Mouse (Mus musculus) liver, postnatal 0 days (tissue): ENCODE results near the gene Lingo2. TPM values are rescaled to one million over a fixed set of nuclear protein-coding genes. Genes with fewer than 3 reads are reported as not detected.
"Not testable (repeated sequence)": the region's sequence is repeated elsewhere in the genome, so short reads cannot be mapped to it uniquely, and the experiment has no call there.

ENCODE experiments used
- ATAC-seq: fragments of 200-750 bp; cut with Nextera tagmentation; 2 replicates; pipeline ENCODE4 v1.8.0; 2017; ENCODE audit warnings: mild to moderate bottlenecking, moderate library complexity
- DNase-seq: peaks from one replicate; pipeline ENCODE4 v3.0.0-alpha.2; 2016
- H3K27ac ChIP-seq: fragments of 300-500 bp; sonication (generic); 2 replicates; pipeline ENCODE4 v1.5.1; 2014; ENCODE audit warnings: antibody characterized with exemption, moderate library complexity, mild to moderate bottlenecking, low read depth
- H3K27me3 ChIP-seq: fragments of 300-500 bp; sonication (generic); 2 replicates; pipeline ENCODE4 v1.6.1; 2014; ENCODE audit warnings: low read length, control low read depth, mixed read lengths; ENCODE audit not compliant: insufficient read depth
- H3K36me3 ChIP-seq: fragments of 300-500 bp; sonication (generic); replicated peaks from 2 replicates; pipeline ENCODE4 v1.6.1; 2014; ENCODE audit warnings: mild to moderate bottlenecking, control low read depth, low read length, moderate library complexity, mixed read lengths; ENCODE audit not compliant: insufficient read depth
- H3K4me1 ChIP-seq: fragments of 300-500 bp; sonication (generic); 2 replicates; pipeline ENCODE4 v1.6.1; 2014; ENCODE audit warnings: antibody characterized with exemption, mild to moderate bottlenecking, control low read depth; ENCODE audit not compliant: insufficient read depth
- H3K4me2 ChIP-seq: fragments of 300-500 bp; sonication (generic); 2 replicates; pipeline ENCODE4 v1.6.1; 2014; ENCODE audit warnings: low read depth, mild to moderate bottlenecking, low read length, moderate library complexity, mixed read lengths
- H3K4me3 ChIP-seq: fragments of 300-500 bp; sonication (generic); 2 replicates; pipeline ENCODE4 v1.5.1; 2014; ENCODE audit warnings: low read depth, low read length
- H3K9ac ChIP-seq: fragments of 300-500 bp; sonication (generic); replicated peaks from 2 replicates; pipeline ENCODE4 v1.6.1; 2014; ENCODE audit warnings: mild to moderate bottlenecking, moderate library complexity
- H3K9me3 ChIP-seq: fragments of 300-500 bp; sonication (generic); 2 replicates; pipeline ENCODE4 v1.6.1; 2016; ENCODE audit warnings: mild to moderate bottlenecking, control low read depth, low read length, mixed read lengths
- CTCF ChIP-seq: sonication (generic); IDR thresholded peaks from 2 replicates; pipeline ENCODE4 v1.5.1; 2016; ENCODE audit warnings: antibody characterized with exemption, low read depth
- EP300 ChIP-seq: IDR thresholded peaks from 2 replicates; pipeline ENCODE4 v1.6.1; 2016; ENCODE audit warnings: antibody characterized with exemption, low read depth, mild to moderate bottlenecking
- WGBS: fragments of 180-500 bp; shearing (Covaris S2); extraction: QIAGEN DNeasy Blood & Tissue Kit; methylation state at CpG from one replicate; pipeline ENCODE4 v1.1.7; 2014; ENCODE audit not compliant: insufficient replicate concordance; 5-methylcytosine and 5-hydroxymethylcytosine counted together
- microRNA counts: library from miRNA; unstranded; fragments of <30 nt; microRNA quantifications from one replicate; lab custom pipeline; 2015
- microRNA-seq: library from miRNA; unstranded; fragments of <30 nt; microRNA quantifications from one replicate; pipeline ENCODE4, GENCODE M21; 2016
- polyA plus RNA-seq: library from polyadenylated mRNA; unstranded; fragments of >200 nt; fragmentation: Nextera tagmentation; extraction: Ambion mirVana; gene quantifications from 2 replicates; pipeline ENCODE4 v1.2.1, GENCODE M21; 2015

Gene Lingo2
- polyA plus RNA-seq, 1 experiment from 2014 or later, result not detected

DNA sequence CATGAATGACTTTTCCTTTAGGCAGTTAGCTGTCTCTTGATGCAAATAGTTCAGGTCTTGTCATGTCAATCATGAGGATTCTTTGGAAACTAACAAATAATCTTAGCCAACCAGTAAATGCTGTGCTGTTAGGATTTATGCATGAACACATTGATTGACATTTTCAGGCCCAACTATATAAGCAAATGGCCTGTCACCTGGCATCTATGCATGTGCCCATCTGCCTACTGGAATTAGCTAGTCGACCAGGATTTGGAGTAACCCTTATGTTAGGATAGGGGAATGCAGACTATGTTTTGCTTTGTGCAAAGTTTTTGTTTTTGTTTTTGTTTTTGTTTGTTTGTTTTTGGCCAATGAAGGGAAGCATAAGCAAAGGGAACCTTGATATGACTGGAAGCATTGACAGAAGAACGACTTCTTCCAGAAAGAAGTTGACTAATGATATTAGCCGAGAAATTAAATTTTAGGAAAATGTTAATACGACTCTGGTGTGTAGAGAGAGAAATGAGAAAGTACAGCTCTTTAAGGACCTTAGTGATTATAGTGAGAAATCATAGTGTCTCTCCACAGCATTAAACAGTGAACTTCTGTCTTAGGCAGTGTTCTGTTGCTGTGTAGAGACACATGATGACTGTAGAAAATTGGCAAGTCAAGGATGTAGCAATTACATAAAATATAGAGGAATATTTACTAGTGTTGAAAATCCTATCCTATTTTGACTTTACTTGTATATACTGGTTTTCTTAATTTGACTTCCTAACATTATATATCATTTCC lies 1257.0 kb downstream of the Lingo2 start:
- H3K4me3 ChIP-seq, result no peak overlapping the region
- 69% methylated on average over 4 of the region's 4 CpGs for WGBS
- TF ChIP-seq CTCF (no peak), EP300 (no peak)
- H3K27me3 ChIP-seq, result no peaks in the 10 kb centered on the region
- H3K9me3 ChIP-seq, result no peaks in the 10 kb centered on the region
- ATAC-seq, result no peak
- no peak overlapping the region for H3K4me2 ChIP-seq
- no peaks in the 10 kb centered on the region for H3K4me1 ChIP-seq
- no peak for DNase-seq
- no peak overlapping the region for H3K27ac ChIP-seq
- H3K36me3 ChIP-seq, result no peaks in the 10 kb centered on the region
- H3K9ac ChIP-seq, result no peak overlapping the region

DNA sequence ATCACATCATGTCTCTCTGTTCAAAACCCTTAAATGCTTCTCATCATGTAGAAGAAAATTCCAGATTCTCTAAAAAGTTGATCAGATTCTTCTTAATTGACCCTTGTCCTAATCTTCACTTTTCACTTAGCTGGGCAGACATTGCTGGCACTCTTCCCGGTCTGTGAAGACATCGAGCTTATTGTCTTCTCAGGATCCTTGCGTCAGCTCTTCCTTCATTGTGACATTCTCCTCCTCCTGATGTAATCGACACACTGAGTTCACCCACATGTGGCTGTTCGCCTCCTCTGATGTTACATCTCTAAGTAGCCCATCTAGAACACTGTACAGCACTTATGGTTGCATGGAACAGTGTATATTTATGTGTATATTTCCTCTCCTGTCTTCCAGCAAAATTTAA lies 1261.0 kb downstream of the Lingo2 start:
- TF ChIP-seq CTCF (no peak), EP300 (no peak)

DNA sequence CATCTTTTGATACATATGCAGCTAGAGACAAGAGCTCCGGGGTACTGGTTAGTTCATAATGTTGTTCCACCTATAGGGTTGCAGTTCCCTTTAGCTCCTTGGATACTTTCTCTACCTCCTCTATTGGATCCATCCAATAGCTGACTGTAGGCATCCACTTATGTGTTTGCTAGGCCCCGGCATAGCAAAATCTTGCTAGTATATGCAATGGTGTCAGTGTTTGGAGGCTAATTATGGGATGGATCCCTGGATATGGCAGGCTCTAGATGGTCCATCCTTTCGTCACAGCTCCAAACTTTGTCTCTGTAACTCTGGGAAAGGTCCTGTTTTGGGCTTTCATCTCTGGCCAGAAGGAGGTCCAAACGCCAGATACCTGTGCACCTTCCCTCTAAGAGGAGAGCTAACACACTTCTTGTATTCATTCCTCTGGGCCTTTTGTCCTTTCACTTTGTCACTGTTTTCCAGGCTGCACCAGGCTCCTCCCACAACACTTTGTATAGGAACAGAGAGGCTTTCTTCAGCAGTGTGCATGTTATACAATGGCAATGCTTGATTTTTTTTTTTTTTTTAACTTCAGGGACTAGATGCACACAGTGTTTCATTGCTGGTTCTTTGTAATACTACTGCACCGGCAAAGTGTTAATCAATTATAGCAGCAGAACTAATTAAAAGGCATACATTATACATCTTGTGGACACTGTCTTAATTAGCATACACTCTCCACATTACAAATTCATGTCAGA lies 1262.9 kb downstream of the Lingo2 start:
- not testable (repeated sequence) for H3K27me3 ChIP-seq, DNase-seq, ATAC-seq, H3K4me1 ChIP-seq, H3K4me2 ChIP-seq, H3K9ac ChIP-seq, H3K4me3 ChIP-seq, H3K9me3 ChIP-seq, H3K27ac ChIP-seq, H3K36me3 ChIP-seq
- 83% methylated on average over 5 of the region's 5 CpGs for WGBS

More for the DNA sequence above, 1261.0 kb downstream of the Lingo2 start:
- H3K36me3 ChIP-seq, result no peaks in the 10 kb centered on the region
- ATAC-seq, result no peak
- no peak overlapping the region for H3K27ac ChIP-seq
- no peaks in the 10 kb centered on the region for H3K4me1 ChIP-seq
- DNase-seq, result no peak
- no peak overlapping the region for H3K4me2 ChIP-seq
- WGBS, result 69% methylated on average over 5 of the region's 5 CpGs
- no peaks in the 10 kb centered on the region for H3K9me3 ChIP-seq
- no peaks in the 10 kb centered on the region for H3K27me3 ChIP-seq
- H3K9ac ChIP-seq, result no peak overlapping the region
- H3K4me3 ChIP-seq, result no peak overlapping the region

MicroRNAs within 50 kb of the gene (microRNA counts, 519-probe panel; counts per million panel counts)
- microRNA mmu-miR-873 (lab: Ali Mortazavi, UCI) (not detected), microRNA mmu-miR-876-3p (lab: Ali Mortazavi, UCI) (1,154 counts per million, percentile 7 among the panel's probes with 10 or more counts), microRNA mmu-miR-876-5p (lab: Ali Mortazavi, UCI) (not detected)

Small RNAs within 50 kb of the gene (microRNA-seq; reads per million reads assigned to microRNA genes)
- gene Mir873a (not detected), gene Mir873b (not detected), gene Mir876 (not detected)
